Mouse (Mus musculus) CD4-positive helper T cell, adult 2 months (primary cell): ENCODE measurements around the gene Ptprn.

ENCODE experiments used
- DNase-seq: peaks from one replicate; pipeline ENCODE4 v3.0.0-alpha.2; 2012; ENCODE audit warnings: low read depth, missing footprints, low spot score

The Ptprn gene

DNA sequence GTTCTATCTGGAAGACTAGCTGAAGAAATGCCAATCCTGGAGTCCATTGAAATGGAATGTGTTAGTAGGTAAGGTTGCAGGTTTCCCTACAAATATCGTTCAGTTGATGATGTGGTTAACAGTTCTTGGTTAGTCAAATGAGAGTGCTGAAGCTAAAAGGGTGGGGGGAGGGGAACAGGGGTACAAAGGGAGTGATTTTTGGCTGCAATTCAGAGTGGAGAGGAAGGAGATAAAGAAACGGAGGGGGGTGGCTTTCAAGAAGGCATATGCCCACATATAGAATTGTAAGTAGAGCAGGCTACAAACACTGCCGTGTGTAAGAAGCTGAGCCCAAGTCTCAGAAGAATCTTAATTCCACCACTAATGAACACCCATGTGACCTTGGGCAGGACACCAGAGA lies 38.8 kb downstream of the Ptprn start:
- DNase-seq = peak; percentile 44

DNA sequence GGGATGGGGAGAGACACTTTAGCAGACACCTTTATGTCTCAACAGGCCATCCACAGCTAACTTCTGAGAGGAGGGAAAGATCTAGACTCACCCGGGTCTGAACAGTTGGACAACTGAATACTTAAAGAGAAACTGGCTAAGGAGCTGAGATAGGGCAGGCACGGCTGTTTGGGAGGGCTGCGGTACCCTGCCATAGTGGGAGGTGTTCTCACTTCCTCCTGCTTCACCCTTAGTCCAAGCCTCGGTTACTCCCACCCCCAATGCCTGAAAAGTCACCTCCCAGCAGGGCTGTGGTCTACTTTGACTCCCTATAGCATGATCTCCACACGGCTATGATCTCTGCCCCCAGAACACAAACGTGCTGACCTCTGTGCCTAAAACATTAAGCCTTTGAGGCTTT lies 40.8 kb downstream of the Ptprn start:
- peak; percentile 27 for DNase-seq

DNA sequence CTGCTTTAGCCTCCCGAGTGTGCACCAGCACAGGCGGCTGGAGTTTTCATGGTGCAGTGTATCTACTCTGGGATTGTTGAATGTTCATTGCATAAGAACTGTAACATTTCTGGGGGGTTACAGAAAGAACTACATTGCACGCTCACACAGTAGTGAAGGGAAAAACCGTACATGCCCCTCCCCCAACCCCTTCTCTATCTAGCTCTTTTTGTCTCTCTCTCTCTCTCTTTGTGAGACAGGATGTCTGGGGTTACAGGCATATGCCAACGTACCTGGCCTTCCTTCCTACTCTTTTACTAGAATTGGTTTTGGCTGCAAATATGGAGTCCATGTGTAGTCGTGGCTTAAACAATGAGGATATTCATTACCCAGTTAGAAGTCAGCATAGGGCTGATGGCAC lies 41.4 kb downstream of the Ptprn start:
- peak; percentile 55 for DNase-seq

DNA sequence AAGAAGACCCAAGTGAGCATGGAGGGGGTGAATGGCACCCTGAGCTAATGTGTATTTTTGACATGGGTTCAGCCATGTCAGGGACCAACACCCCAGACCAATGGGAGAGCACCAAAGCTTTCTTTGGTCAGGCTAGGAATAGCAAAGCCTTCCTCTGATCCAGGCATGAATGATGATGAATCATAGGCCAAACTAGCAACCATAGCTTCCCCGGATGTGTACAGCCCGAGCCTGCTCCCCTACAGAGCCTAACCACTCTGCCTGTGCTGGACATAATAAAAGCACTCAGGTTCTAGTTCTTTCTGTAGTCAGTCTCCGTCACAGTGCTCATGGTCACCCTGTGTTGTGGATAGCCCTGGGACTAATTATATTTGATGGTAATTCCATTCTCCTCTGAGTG lies 42.8 kb downstream of the Ptprn start:
- no peak for DNase-seq

DNA sequence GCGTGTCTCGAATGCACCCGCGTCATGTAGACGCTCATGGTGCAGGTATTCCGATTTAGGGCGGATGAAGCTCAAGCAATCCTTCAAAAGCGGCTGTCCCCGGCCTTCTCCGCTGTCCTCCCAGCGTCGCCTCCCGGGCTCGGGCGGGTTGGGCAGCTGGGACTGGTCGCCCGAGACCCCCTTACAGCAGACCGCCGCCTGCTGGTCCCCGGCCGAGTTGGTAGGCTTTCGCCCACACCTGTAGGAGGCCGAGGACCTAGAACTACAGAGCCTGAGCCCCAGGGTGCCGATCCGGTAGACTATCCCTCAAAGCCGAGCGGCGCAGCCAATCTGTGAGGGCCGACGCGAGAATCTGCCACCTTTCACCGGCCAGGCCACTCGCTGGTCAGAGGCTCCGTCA lies 44.8 kb downstream of the Ptprn start, which contains the start of gene Tuba4a:
TSS of gene Tuba4a (minus strand) at position 335 of the 400 bp plus-strand sequence.
- no peak for DNase-seq

DNA sequence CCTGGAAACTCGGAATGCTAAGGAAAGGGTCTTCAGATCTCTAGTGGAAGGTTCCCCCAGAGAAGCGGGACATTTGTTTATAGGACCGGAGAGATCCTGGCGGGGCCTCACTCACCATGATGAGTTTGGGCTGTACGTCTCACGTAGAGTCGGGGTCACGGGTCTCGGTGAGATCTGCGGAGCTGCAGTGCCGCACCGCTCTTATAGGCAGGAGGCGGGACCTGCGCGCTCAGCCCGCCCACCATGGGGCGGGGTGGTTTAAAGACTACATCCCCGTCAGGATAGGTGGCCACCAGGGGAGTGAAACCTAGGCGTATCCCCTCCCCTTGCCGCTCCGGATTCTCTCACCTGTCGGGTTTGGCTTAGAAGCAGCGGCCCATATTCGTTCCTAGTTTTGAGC lies 45.2 kb downstream of the Ptprn start:
- peak; percentile 97 for DNase-seq

DNA sequence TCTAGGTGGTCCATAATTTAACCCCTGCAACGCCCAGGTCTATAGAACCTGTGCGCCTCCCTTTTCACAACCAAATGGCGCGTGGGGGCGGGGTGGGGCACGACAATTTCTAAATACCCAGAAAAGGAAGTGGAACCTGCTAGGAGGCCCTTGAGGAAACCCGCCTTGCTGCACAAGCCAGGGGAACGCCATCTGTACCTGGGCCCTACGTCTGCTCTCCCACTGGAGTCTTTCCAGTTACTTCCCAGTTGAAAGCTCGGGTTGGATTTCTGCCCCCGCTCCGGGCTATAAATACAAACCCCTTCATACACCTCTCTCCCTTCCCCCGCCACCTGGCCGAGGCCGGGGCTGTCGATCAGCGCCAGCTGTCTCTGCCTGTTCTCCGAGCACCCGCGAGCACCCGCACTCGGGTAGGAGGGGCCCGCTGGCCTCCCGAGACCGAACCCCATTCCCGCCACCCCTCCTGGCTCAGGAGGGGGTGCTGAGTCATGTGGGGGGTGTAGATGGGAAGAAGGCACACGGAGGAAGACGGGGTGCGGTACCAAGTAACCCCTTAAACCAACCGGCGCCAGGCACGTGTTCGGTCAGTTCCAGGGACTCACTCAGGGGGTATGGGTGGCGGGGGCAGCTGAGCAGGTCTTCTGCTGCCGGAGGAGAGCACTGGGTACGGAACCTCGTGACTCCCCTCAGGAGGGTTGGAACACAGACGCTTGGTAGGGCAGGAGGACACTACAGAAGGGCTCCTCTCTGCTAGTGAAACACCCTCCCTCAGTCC lies 45.9 kb downstream of the Ptprn start:
- peak; percentile 73 for DNase-seq

DNA sequence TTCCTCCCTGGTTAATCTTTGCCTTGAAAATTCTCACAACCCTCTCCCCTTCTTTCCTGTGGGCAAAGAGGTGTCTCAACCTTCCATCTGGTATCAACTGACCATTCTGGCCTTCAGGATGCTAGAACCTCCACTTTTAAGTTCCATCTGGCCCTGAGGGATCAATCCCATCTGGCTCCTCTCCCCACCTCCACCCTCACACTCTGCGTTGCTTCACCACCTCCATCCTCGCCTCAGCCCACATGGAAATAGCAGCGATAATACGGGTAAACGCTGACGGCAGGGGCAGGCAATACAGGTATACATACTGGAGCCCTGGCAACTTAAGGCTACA lies 46.4 kb downstream of the Ptprn start:
- DNase-seq = no peak

DNA sequence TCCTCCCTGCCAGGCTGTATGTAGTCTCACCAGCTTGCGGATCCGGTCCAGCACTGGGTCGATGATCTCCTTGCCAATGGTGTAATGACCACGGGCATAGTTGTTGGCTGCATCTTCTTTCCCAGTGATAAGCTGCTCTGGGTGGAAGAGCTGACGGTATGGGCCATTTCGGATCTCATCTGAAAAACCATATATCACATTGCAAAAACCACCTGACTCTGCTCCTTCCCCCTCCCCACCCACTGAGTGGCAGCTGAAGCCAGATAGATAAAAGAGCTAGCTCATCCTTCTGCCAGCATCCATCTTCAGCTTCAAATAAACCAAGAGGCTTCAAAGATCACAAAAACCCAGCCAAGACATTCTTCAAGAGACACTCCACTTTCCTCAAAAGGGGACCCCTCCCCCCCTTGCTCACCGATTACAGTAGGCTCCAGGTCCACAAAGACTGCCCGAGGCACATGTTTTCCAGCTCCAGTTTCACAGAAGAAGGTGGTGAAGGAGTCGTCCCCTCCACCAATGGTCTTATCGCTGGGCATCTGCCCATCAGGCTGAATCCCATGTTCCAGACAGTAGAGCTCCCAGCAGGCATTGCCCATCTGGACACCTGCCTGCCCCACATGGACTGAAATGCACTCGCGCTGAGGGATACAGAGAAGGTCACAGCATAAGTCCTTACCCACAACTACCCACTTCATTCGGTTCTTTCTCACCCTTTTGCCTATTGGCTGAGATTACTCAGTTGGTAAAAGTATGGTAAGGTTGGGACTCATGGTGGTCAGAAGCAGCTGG lies 47.3 kb downstream of the Ptprn start:
- peak; percentile 41 for DNase-seq

DNA sequence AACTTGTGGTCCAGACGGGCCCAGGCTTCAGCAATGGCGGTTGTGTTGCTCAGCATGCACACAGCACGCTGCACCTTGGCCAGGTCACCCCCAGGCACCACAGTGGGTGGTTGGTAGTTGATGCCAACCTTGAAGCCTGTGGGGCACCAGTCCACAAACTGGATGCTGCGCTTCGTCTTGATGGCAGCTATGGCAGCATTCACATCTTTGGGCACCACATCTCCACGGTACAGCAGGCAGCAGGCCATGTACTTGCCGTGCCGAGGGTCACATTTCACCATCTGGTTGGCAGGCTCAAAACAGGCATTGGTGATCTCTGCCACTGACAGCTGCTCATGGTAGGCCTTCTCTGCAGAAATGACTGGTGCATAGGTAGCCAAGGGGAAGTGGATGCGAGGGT lies 48.5 kb downstream of the Ptprn start:
- no peak for DNase-seq

DNA sequence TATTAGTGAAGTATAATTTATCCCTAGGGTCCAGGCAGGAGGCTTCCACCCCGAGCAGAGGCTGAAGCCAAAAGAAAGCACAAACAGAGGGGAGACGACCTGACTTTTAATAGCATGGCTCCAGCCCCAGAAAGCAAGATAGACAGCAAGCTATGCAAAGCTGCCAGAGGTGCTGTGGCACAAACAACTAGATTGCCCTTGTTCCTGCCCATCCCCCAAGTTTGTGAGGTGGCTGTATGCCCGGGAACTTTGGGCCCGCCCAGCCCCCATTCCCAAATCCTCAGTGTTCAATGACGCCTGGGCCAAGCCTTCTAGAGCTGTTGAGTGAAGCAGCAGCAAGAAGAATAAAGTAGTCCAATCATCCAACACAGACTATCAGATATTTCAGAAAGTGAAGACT lies 49.4 kb downstream of the Ptprn start:
- no peak for DNase-seq

DNA sequence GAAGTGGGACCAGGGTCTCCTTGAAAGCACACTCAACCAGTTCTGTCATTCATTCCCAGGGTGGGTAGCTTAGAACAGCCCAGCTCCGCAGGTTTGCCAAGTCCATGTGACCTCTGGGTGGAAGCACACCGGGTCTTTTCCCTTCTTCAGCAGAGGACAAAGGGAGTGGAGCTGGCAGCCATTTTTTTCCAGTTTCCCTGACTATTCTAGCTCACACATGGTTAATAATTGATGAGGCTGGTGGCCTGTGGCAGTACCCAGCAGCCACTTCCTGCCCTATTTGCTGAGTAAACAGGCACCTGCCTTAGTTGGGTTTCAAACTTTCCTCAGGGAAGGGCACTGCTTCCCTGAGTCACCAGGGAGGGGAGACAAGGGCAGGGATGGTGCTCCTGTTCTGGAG lies 49.9 kb downstream of the Ptprn start:
- no peak for DNase-seq

DNA sequence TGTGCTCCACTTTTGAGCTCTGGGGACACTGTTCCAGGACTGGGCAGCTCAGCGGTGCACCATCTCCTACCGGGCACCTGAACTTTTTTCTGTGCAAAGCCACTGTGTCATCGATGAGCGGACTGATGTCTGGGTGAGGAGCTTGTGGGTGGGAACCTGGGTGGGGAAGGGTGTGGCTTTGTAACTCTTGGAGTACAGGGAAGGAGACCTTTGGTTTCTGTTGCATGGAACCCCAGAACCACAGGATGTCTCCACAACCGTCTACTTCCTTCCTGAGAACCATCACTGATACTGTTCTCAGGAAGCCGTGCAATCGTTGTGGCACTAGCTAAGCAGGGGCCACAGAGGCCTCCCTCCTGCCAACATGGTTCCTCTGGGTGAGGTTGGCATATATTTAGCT lies 51.2 kb downstream of the Ptprn start:
- DNase-seq = peak; percentile 76

DNA sequence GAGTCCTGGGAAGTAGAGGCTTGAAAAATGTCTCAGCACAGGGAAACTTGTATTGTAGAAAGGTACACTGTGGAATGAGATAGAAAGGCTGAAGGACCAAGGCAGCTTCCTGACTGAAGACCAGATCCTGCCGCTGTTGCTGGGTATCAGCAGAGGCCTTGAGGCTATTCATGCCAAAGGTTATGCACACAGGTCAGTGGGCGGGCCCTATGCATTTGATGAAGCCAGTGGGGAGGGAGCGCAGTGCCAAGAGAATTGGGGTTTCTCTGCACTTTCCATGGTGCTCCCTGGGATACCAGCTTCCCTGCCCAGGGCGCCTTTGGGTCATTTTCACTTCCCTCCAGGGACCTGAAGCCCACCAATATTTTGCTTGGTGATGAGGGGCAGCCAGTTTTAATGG lies 51.8 kb downstream of the Ptprn start:
- DNase-seq = no peak

DNA sequence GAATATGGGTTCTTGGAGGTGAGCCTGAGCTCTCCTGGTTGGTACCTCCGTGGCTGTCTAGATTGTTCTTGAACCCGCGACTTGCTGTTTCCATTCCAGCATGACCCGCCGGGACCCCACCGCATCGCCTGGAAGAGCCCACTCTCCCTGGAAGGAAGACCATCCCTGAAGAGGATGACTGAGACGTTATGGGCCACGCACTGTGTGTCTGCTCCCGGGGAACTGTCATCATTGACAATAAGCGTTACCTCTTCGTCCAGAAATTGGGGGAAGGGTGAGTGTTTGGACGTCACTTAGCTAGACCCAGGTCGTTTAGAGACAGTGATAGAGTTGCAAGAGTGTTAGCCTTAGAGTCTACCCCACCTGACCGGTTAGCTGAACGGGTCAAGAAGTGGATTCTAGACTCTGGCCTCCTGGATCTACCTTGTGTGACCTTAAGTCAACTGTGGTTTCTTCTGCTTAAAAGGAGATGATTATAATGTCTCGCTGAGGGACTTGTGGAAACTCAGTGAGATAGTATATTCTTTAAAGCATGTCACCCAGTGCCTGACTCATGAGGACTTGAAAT lies 53.1 kb downstream of the Ptprn start:
- DNase-seq = no peak

DNA sequence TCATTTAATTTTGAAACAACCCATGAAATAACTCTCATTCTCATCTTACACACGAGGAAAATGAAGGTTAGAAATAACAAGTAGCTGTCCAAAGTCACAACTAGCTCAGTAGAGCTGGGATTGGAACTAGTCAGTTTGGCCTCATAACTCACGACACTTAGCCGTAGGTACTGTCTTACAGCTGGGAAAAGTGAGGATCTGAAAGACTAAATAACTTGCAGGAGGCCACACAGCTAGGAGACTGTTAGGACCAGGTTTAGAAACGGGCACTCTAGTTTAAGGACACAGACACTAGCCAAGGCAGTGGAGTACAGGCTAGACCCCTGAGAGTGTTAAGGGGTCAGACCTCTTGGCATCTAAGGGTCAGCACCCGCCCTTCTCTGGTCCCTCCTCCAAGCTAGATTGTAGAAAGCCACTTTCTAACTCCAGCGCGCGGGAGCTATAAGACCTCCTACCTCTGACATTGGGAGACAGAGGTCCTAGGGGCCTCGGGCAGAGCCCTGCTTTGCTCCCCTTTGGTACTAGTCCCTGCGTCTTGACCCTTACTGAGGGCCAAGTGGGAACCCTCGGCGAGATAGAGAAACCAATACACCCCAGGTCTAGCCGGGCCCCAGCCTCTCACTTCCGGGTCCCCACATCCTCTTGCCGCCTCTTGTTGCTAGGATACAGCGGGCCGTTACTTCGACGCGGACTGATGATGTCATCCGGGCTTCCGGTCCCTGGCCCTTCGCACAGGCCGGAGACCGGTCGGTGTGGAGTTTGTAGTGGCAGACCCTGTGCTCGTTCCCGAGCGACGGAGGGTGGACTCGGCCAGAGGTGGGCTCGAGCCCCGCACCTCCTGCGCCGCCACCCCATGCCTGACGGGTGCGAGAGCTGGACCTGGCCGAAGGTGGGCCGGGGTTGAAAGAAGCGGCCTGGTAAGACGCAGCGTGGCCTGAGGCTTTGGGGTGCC lies 53.9 kb downstream of the Ptprn start, which contains the start of the genes Glb1l and Stk16:
TSS of gene Glb1l (minus strand) at position 678 of the 952 bp plus-strand sequence.
TSS of gene Stk16 (plus strand) at position 703 of the 952 bp plus-strand sequence.
- peak; percentile 94 for DNase-seq

DNA sequence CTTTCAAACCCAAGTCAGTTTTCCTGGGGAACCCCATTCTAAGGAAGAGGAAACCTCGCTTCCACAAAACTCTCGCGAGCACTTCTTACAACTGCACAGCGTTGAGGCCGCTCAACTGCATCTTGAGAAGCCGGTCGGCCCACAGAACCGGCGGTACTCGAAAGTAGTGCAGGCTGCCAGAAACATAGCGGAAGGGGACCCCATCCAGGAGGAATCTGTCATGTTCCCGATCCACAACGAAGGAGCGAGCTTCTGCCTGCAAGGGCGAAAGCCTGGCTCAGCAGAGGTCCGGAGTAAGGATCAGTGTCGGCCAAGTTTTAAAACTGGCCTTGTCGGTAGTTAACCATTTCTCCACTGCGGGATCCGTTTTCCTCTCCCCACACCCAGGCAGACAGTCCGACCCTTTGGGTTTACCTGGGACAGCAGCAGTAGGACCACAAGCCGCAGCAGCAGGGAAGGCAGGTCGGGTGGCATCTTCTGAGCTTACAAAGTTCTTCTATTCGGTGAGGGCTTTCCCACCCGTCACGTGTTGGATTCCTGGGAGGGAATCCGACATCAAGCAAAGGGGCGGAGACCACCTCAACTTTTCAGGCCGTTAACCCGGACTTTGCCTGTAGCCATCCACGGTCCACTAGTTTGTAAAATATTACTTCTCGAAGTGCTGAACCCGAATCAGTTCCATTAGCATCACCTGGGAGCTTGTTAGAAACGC lies 55.2 kb downstream of the Ptprn start:
- DNase-seq = peak; percentile 19

DNA sequence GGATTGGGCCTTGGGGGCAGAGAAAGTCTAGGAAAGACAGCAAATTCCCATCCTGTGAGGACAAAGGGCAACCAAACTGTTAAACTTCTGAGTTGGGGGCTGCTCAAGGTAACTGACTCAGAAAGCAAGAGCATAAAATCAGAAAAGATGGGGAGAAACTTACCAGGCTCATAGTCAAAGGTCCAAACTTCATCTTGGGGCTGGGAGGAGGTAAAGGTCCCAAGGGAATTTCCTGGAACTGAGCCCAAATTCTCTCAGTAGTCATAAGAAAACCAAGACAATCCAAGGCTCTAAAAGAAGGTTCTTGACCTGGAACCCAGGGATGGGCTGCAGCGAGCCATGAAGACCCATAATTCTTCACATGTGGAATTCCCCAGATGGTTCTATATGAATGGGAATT lies 63.1 kb downstream of the Ptprn start:
- DNase-seq = no peak
